Mouse (Mus musculus): Measurements from ENCODE around the gene Treh. TPM values are rescaled to one million over a fixed set of nuclear protein-coding genes. Genes with fewer than 3 reads are reported as not detected.

Gene Treh
- total RNA-seq, 2 experiments from 2014 or later = not detected

- DNase-seq = no peak
These were observed 5.3 kb downstream of the Treh start for GRCm38 (mm10) chr9:44678288-44678871.

- no peak for DNase-seq
These were observed 6.5 kb downstream of the Treh start for GRCm38 (mm10) chr9:44679565-44679964.

- no peak for DNase-seq
These were observed 10.0 kb downstream of the Treh start for GRCm38 (mm10) chr9:44683046-44683445.

- DNase-seq = peak; percentile 85
These were observed 12.6 kb downstream of the Treh start for GRCm38 (mm10) chr9:44685346-44686330.

GRCm38 (mm10) chr9:44686638-44687037 lies 13.6 kb downstream of the Treh start:
- DNase-seq = no peak

GRCm38 (mm10) chr9:44688013-44688412 lies 15.0 kb downstream of the Treh start:
- no peak for DNase-seq

- DNase-seq = no peak
These were observed 17.6 kb downstream of the Treh start for GRCm38 (mm10) chr9:44690641-44691040.

- DNase-seq = peak; percentile 75
These were observed 18.9 kb downstream of the Treh start for GRCm38 (mm10) chr9:44691671-44692520.

GRCm38 (mm10) chr9:44693071-44693470 lies 20.0 kb downstream of the Treh start:
- no peak for DNase-seq

GRCm38 (mm10) chr9:44697866-44698265 lies 24.8 kb downstream of the Treh start:
- no peak for DNase-seq

GRCm38 (mm10) chr9:44699196-44699595 lies 26.2 kb downstream of the Treh start:
- no peak for DNase-seq

GRCm38 (mm10) chr9:44699730-44700129 lies 26.7 kb downstream of the Treh start:
- DNase-seq = no peak

GRCm38 (mm10) chr9:44707749-44708428 lies 34.9 kb downstream of the Treh start:
- DNase-seq = no peak

GRCm38 (mm10) chr9:44708429-44708765 lies 35.4 kb downstream of the Treh start:
- DNase-seq = peak; percentile 90

GRCm38 (mm10) chr9:44708925-44709324 lies 35.9 kb downstream of the Treh start:
- no peak for DNase-seq

GRCm38 (mm10) chr9:44709600-44709999 lies 36.6 kb downstream of the Treh start:
- peak; percentile 69 for DNase-seq

- DNase-seq = no peak
These were observed 37.2 kb downstream of the Treh start for GRCm38 (mm10) chr9:44710213-44710612.

- no peak for DNase-seq
These were observed 38.6 kb downstream of the Treh start for GRCm38 (mm10) chr9:44711602-44712001.

GRCm38 (mm10) chr9:44713080-44713479 lies 40.0 kb downstream of the Treh start:
- DNase-seq = no peak

GRCm38 (mm10) chr9:44713574-44713973 lies 40.5 kb downstream of the Treh start:
- no peak for DNase-seq

- no peak for DNase-seq
These were observed 42.1 kb downstream of the Treh start for GRCm38 (mm10) chr9:44715109-44715508.

GRCm38 (mm10) chr9:44715705-44716362 lies 42.8 kb downstream of the Treh start:
- DNase-seq = no peak
